Mouse (Mus musculus) thymus, postnatal 14 days (tissue): ENCODE measurements at regions not wholly inside any gene's neighbourhood (a gene's known extent, or its start where the extent isn't known, plus 50 kb on each side); places are given as distances from the start of the nearest gene placed in this dataset.

Experiments used
- DNase-seq: peaks from one replicate; pipeline ENCODE4 v3.0.0; 2021

- DNase-seq, result no peak
Measured at GRCm38 (mm10) chr12:106128944-106129724, 119.1 kb downstream of the Vrk1 start.

DNA sequence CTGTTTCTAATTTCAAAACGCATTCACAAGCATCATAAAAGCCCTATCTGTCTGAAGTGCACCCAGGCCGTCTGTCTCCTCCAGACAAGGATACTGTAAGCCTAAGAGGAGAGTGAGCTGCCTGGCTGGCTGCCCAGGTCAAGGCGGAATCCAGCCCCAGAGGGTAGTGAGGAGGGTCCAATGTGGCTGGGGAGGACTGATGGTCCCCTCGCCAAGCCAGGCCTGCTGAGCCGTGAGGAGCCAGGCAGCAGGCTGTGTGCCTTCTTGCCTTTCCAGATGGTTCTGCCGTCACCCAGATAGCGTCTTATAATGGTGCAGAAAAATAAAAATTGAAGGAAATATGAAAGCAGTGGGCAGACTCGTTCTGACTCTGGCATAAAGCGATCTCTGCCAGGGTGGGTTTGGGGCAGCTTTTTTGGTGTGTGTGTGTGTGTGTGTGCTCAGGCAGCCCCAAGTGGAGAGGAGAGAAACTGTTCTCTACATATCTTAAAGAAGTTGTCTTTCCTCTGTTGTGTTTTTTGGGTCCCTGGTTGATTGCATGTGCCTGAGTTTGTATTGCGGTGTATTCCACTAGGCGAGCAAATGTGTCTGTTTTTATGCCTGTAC, 120.1 kb downstream of the Vrk1 start:
- DNase-seq, result no peak

DNA sequence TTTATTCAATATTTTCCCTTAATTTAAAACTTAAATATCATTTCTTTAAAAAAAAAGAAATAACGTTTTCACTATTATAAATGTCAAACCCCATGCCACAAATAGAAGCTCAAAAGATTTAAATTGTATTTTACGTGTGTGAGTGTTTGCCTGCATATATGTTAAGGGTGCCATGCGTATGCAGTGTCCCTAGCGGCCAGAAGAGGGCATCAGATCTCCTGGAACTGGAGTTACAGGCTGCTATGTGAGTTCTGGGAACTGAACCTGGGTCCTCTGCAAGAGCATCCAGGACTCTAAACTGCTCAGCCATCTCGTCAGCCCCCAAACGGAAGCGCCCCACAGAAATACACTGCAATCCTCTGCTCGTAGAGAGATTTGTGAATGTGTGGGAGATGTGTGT, 122.7 kb downstream of the Vrk1 start:
- DNase-seq, result no peak

DNA sequence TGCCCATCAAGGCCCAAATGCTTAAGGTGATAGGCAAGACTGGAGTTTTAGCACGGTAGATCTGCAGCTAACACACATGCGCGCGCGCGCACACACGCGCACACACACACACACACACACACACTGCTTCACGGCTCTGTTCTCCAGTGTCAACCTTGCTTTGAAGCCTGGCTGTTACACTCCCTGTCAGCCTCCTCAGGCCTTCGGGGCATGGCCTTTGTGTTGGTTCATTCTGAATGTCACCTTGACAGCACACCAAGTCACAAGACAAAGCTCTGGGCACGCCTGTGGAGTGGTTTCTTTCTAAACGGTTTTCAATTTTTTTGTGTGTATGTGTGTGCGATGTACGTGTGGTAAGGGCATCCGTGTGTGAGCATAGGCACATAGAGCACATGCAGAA, 128.4 kb downstream of the Vrk1 start:
- no peak for DNase-seq

GRCm38 (mm10) chr12:106139491-106139890, 129.5 kb downstream of the Vrk1 start:
- DNase-seq, result no peak

GRCm38 (mm10) chr12:106139927-106140326, 129.9 kb downstream of the Vrk1 start:
- DNase-seq, result no peak

GRCm38 (mm10) chr12:106140671-106141070, 130.6 kb downstream of the Vrk1 start:
- no peak for DNase-seq

- no peak for DNase-seq
Measured at GRCm38 (mm10) chr12:106143548-106143947, 133.5 kb downstream of the Vrk1 start.

- no peak for DNase-seq
Measured at GRCm38 (mm10) chr12:106156837-106157236, 146.8 kb downstream of the Vrk1 start.

GRCm38 (mm10) chr12:106157827-106158226, 147.8 kb downstream of the Vrk1 start:
- no peak for DNase-seq

DNA sequence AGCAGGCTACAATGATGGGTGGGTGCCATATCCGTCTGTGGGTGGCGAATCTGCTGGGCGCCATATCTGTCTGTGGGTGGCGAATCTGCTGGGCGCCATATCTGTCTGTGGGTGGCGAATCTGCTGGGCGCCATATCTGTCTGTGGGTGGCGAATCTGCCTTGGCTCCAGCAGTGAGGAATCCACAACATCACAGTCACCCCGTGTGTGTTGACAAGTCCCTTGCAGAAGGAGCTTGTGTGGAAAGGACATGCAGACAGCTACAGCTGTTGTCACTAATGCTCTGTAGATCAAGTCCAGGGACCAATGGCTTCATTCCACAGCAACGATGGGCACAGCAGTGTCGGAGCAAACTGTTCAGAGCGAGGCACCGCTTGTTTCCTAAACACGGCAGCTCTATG, 148.6 kb downstream of the Vrk1 start:
- no peak for DNase-seq

GRCm38 (mm10) chr12:106171301-106171700, 161.3 kb downstream of the Vrk1 start:
- DNase-seq, result no peak

- no peak for DNase-seq
Measured at GRCm38 (mm10) chr12:106173211-106173610, 163.2 kb downstream of the Vrk1 start.

- DNase-seq, result no peak
Measured at GRCm38 (mm10) chr12:106174070-106174980, 164.3 kb downstream of the Vrk1 start.

- no peak for DNase-seq
Measured at GRCm38 (mm10) chr12:106174981-106175700, 165.1 kb downstream of the Vrk1 start.

DNA sequence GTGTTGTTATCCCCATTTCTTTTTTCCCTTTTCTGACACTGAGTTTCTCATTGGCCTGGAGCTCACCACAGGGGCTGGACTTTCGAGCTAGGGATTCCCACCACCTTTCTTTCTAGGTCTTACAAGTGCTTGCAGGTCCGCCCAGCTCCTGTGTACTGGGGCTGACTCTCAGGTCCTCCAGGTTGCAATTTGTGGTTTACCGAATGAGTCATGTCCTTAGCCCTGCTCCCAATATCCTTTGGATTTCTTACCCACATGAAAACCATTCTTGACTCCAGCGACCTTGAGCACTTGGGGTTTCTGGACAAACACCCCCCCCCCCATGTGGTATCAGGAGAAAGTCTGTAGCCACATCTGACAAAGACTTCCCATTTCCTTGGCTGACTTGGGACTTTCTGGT, 167.3 kb downstream of the Vrk1 start:
- DNase-seq, result no peak

GRCm38 (mm10) chr12:106177861-106178260, 167.8 kb downstream of the Vrk1 start:
- no peak for DNase-seq

DNA sequence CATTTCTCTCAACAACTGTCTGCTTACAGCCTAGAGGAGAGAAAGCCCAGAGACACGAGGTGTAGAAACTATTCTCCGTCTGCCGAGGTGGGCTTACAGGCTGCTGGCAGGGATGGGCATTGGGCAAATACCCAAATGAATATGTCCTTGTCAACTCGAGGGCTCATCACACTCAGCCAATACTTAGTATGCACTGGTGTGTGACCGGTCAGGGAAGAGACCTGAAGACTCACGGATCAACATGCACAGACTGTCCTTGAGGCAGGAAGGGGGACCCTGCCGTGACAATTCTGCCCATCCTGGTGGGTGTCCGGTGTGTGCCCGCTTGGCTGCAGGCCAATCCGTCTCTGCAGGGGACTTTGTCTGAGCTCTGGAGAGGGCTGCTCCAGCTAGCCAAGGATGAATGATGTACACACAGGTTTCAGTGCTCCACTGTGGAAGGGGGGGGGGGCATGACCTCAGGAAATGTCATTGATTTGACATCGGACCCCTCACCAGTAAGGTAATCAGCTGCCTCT, 168.7 kb downstream of the Vrk1 start:
- DNase-seq, result no peak

- no peak for DNase-seq
Measured at GRCm38 (mm10) chr12:106182923-106183322, 172.9 kb downstream of the Vrk1 start.

DNA sequence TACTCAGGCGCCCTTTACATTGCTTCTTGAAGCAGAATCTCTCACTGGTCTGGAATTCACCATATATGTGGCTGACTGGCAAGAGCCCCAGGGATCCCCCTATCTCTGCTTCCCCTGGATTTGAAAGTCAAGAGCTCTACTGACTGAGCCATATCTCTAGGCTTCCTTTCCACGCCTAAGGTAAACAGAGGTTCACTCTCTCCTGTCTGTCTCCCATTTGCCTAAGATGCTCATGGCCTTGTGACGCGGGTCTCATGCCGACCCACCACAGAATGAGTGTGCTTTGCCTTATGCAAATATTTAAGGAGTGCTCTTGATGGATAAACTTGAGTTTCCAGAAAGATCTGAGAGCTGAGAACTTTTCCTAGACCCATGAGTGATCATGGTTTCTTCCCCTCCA, 173.9 kb downstream of the Vrk1 start:
- no peak for DNase-seq

GRCm38 (mm10) chr12:106185398-106186077, 175.5 kb downstream of the Vrk1 start:
- DNase-seq, result no peak

GRCm38 (mm10) chr12:106186501-106186900, 176.5 kb downstream of the Vrk1 start:
- no peak for DNase-seq
